Mouse (Mus musculus) adrenal gland, postnatal 36 days (tissue): ENCODE results near the gene Gadd45a. TPM values are rescaled to one million over a fixed set of nuclear protein-coding genes. Genes with fewer than 3 reads are reported as not detected.

Source experiments
- DNase-seq, 2 experiments: peaks; one replicate each; pipeline ENCODE4 v3.0.0; 2021; ENCODE audit warnings: mixed read lengths in 1 of 2
- total RNA-seq, 2 experiments: library from RNA; stranded (reverse); gene quantifications; 2 replicates each; pipeline ENCODE4 v1.2.3; 2021

Gadd45a gene
- total RNA-seq, 2 experiments from 2014 or later: 26.2 to 54.8 TPM

DNA sequence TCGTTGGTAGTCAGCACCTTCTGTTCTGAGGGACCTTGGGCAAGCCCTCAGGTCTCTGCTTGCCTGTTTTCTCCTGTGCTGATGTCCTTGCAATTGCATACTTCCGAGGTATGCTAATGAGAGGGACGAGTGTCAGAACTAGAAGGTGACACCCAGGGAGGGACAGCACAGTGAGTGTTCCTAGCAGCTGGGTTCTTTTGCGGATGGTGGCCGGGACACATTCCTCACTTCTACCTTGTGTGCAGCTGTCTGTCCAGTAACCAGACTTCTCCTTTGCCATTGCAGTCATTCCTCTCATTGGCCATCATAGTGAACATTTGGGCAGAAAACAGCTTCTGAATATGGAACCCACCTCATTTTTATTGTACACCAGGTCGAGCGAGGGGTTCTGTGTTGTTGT, 51.8 kb downstream of the Gadd45a start:
- DNase-seq: no peak

Other genes with a start within 250 kb of the Gadd45a start
- not detected for gene Vmn1r39, start 226.8 kb downstream of the Gadd45a start, total RNA-seq
- gene Gng12, start 141.1 kb downstream of the Gadd45a start, total RNA-seq: 10 to 100 TPM; 69.8 to 94.6 TPM
- 100 to 1,000 TPM; 287 to 329 TPM for gene Serbp1, start 200.7 kb upstream of the Gadd45a start, total RNA-seq